Mouse (Mus musculus) 3134 (cell line): ENCODE measurements around the gene Ncl.

Source experiments
- DNase-seq: peaks from one replicate; pipeline ENCODE4 v3.0.0-alpha.2; 2011; ENCODE audit warnings: low spot score; ENCODE audit not compliant: insufficient read length; ENCODE audit errors: extremely low read depth

Ncl gene

DNA sequence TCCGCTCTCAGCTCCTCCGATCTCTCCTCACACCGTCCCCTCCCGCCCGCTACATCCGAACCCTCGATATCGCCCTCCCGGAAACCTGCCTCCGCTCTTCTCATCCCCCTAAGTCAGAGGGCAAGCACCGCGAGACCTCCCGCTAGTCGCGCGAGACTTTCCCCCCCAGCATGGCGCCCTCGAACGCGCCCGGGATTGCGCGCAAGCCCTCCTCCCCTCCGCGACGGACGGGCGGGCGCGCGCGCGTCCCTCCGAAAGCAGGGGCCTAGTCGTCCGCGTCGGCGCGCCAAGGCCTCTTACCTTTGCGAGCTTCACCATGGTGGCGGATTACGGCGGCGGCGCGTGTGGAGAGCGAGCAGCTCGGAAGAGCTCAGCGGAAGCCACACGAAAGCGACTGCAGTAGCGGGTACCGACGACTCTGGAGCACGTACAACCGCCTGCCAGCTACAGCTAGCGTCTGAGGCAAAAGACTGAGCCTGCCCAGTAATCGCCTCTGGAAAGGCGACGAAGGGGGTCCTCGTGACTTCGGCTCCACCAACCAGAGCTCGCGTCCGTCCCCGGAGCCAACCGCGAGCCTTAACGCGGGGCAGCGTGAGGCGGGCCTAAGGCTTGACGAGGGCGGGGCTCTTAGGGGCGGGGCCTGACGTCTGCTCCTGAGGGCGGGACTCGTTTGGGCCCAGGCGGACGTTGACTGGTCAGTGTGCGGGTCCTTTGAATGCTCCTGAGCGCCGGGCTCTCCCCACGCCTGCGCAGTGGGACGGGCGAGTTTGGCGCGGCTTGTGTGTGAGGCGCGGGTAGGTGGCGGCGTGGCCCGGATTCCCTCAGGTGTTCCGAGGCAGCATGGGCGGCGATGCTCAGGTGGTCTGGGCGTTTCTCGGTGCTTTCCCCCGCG lies at the start of gene Ncl:
Gene Ncl (minus strand): TSS at position 495 of the 892 bp plus-strand sequence.
- peak; percentile 100 for DNase-seq

DNA sequence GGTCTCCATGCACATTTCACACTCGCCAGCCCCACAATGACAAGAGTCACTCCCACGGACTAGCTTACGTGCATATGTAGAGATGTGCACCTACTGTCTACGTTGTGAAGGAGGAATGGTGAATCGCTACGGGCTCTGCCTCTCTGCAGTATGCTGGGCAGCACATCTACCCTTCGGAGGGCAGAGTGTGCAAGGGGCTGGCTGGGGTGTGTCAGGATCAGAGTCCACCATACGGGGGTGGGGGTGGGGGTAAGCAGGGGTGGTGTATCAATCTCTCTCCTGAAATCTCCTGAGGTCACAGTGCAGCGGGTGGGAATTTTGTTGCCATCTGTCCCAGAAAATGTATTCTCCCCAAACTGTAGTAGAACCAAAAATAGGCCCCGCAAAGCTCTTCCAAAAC lies 49.3 kb upstream of the Ncl start:
- DNase-seq: no peak

DNA sequence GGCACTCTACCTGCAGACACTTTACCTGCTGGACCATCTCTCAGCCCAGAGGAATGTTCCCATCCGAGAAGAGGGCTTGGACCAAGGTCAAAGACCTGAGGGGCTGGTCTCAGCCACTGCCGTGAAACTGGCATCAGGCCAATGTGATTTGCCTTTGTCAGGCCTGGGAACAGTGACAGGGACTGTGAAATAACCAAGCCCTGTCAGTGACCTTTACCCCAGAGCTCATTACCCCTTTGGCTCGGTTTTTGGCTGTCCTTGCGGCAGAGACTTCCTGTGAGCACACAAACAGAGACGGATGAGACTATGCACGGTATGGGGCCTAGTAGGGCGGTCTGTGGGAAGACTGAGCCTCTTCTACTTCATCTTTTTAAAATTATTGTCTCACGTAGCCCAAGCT lies 47.7 kb upstream of the Ncl start:
- DNase-seq: no peak

DNA sequence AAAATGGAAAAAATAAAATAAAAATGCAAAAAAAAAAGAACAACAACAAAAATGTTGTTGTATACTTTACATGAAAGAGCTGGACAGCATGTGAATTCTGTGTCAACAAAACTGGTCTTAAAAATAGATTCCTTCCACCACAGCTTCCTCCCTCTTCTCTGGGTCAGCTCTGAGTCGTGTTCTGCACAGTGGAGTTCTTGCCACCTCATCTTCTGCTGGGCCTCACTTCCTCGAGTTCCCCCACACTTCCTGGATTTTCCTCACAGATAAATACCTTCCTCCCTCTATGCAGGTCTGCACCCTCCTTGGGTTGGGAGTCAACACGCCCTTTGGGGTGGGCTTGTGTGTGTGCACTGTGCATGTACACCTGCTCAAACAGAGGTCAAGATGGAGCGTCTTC lies 47.1 kb upstream of the Ncl start:
- DNase-seq: no peak

DNA sequence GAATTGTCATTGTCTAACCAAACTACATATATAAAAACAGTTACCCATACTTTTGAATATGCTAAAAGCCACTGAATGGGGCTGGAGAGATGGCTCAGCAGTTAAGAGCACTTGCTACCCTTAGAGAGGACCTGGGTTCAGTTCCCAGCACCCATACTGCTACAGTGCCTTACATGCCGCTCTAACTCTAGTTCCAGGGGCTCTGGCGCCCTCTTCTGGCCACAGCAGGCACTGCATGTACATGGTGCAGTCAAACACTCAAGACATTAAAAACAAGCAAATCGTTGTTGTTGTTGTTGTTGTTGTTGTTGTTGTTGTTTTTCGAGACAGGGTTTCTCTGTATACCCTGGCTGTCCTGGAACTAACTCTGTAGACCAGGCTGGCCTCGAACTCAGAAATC lies 45.6 kb upstream of the Ncl start:
- DNase-seq: no peak

DNA sequence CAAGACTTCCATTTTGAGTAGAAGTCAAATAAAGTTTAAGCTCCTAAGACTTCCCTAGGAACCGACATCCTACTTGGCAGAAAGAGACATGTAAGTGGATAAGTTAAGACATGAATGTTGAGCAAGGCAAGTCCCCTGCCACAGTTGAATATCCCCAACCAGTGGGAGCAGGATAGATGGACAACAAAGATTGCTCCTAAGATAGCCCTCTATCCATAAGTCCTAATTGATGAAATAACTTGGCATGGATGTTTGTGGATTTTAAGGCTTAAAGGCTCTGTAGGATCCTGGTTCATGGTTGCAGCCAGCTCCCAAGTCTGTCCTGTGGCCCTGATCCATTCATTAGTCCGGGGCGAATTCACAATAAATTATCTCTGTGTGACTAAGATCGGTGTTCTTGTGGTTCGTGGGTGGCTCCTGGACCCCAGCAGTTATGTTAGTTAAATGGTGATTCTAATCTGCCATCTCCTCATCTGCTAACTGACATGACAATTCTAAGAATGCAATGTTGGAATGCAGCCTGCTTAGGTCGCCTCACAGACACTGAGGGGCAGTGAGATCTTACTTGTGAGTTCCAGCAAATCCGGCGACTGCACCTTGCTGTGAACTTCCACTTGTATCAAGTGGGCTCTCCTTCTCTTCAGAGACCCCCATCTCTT lies 41.0 kb upstream of the Ncl start:
- DNase-seq: no peak

DNA sequence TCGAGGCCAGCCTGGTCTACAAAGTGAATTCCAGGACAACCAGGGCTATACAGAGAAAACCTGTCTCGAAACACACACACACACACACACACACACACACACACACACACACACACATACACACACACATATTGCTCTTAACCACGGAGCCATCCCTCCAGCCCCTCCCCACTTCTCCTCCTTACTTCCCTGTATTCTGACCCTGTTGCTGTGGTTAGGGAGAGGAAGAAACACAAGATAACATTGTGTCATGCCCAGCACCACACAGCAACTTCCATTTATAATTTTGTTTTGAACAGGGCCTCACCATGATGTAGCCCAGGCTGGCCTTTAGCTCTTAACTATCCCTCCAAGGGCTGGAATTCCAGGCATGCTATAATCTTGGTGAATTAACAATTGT lies 40.1 kb upstream of the Ncl start:
- DNase-seq: no peak

DNA sequence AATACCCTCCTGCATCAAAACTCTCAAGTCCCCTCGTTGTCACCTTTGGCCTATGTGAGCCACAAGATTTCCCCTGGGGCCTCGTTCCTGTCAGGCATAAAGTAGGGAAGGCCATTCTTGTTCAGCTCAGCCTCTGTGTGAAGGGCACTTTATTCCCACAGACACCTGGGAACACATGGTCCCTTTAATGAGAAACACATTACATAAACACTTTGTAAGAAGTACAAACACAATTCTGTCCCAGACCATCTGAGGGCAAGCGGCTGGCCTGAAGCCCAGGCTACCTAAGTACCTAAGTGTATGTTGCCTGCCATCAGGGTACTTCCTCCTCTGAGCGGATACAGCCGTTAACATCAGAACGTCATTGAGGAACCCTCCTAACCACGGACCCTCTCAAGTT lies 39.0 kb upstream of the Ncl start:
- no peak for DNase-seq

DNA sequence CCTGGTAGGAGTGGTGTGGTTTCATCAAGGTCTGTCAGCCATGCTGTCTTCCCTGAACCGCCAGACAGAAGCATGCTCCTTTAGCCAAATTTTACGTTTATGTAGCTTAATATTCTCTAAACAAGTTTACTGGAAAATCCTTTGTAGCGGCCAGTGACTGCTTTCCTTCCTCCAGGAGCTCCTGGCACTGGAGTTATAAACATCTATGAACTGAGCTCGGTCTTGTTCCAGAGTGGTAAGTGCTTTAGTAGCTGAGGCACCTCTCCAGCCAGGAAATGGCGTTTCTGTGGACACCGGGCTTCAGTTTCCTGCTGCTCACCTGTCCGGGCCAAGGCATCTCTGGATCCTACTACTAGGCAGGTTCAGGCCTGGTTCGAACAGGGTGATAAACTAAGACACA lies 38.4 kb upstream of the Ncl start:
- DNase-seq: no peak

DNA sequence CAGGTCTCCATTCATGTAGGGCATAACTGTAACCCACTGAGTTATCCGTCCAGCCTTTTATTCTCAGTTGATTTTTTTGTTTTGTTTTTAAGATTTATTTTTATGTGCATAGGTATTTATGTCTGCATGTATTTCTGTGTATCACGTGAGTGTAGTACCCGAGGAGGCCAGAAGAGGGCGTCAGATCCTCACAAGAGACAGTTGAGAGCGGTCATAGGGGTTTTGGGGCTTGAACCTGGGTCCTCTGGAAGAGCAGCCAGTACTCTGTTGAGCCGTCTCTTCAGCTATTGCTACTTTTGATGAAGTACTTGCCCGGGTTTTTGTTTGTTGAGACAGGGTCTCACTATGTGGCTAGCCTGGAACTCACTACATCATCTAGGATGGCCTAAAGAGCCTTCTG lies 36.7 kb upstream of the Ncl start:
- no peak for DNase-seq

DNA sequence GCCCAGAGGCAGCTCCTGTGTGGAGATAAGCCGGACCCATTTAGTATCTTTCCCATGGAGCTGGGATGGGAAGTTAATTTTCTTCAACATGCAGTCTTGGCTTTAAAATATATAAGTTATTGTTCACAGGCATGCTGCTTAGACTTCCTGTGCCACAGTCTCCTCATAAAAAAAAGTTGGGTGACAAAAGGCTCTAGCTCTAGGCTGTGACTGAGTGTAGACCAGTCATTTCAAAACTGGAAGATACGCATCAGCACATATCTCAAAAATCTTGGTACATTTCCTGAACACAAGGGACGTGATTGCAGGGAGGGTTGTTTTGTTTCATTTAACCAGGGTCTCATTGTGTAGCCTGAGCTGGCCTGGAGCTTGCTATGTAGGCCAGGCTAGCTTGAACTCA lies 35.0 kb upstream of the Ncl start:
- no peak for DNase-seq

DNA sequence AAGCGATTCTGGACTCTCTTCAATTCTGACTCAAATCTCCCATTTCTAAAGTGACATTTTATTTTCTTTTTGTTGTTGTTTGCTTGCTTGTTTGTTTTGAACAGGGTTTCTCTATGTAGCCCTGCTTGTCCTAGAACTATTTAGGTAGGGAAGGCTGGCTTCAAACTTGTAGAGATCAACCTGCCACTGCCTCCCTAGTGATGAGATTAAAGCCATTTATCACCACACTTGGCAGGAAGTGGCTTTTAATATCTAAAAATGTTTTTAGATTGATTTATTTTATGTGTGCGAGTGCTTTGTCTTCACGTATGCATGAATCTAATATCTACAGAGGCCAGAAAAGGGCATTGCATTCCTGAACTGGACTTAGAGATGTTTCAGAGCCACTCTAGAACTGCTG lies 34.0 kb upstream of the Ncl start:
- no peak for DNase-seq

DNA sequence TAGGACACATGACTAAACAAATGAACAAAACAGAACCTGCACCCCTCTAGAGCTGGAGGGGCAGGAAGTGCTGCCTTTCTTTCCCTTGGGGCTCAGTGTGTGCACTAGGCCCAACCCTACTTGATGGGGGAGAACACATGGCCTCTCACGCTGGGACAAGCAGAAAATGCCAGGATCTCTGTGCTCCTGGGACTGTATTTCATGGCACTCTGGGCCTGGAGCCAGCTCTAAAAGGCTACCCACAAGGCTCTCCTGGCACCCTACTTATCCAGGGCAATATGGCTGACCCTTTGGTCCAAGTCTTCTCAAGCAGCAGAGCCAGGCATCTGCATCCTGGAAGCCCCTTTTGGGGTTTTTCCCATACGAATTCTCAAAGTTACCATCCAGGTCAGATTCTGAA lies 32.2 kb upstream of the Ncl start:
- no peak for DNase-seq

DNA sequence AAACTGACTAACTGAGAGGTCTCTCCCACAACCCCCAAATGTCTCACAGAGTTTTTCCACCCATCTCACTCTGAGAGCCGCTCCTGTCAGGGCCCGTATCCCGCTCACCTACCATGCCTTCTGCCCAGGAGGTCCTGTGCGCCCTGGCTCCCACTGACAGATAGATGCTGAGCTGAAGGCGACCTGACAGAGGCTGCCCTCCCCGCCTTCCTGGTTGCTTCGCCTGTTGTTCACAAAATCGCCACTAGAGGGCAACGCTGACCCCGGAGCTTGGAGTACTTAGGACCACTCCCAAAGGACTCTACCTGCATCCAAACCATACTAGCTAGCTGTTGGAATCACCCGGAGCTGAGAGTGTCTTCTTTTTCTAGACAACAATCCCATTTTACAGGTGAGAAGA lies 30.0 kb upstream of the Ncl start:
- peak; percentile 41 for DNase-seq

DNA sequence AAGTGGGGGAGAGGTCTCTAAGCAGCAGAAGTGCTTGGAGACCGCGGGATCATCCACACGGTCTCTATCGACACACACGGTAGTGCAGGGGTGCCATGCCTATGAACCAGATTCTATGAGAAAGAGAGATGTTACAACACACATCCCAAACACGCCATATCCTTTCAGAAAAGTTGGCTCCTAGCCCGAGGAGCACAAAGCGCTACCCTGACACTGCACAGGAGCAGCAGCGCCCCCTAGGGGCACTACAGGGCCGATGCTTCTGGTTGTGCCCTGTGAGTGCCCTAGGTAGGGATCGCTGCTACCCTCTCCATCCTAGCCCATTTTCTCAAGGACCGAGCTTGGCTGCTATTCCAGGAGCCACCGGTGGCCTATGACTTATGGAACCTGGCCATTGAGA lies 21.8 kb upstream of the Ncl start:
- DNase-seq: no peak

DNA sequence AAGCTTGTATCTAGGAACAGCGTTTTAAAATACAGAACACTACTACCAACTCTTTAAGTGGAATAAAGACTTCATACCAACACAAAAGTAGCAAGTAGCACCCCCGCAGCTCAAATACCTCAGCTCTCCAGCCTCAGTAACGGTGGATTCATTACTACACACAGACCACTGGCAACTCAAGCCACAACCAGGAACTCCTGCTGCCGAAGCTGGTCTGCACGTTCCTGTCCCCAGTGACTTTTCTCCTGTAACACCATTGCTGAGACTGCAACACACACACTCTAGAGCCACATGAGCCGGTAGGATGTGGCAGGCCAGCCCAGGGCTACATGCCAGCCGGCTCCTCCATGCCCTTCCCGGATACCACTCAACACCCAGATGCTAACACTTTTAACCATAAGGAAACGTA lies 20.0 kb upstream of the Ncl start:
- DNase-seq: no peak

DNA sequence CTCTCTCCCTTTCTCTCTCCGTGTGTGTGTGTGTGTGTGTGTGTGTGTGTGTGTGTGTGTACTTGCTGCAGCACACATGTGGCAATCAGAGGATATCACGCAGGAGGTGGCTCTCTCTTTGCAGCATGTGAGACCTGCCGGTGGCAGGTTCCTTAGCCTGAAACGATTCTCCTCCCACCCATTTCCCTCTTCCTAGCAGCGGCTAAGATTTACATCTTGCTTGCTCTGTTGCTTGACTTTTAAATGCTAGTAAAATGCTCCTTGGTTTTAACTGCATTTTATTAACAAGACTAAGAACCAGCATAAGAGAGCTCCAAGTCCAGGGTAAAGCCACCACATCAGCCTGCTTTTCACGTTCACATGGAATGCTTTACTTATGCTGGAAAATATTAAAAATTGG lies 19.5 kb upstream of the Ncl start:
- no peak for DNase-seq

DNA sequence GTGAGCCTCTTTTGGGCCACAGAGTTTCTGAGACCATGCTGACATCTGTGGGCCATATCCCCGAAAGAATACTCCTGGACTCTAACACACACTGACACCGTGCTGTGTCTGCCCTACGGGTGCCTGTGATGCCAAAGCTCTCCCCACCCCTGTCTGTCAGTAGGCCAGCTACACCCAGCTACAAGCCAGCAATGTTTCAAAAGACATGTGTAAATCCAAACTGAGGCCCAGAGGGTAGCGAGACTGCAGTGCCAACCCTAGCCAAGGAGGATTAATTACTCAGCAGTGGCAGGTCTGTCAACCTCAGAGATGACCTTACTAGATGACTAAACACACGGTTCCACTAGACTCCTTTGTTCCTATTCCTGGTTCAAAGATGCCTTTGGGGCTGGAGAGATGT lies 17.2 kb upstream of the Ncl start:
- DNase-seq: peak; percentile 41

DNA sequence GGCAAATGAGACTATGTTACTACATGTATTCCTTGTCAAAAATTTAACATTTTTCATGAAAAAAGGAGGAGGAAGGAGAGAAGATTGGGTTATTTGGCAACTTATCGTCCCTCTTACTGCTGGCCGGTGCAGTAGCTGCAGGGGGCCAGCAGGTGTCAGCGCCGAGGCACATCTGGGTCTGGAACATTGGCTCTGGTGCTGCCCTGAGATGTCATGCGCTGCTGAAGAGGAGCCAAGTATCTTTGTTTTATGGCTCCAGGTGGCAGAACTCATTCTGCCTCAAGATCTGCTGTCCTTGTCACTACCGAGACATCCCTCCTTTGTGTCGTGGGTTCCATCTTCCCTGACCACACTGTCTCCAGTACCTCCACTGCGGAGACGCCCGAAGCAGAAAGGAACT lies 12.8 kb upstream of the Ncl start:
- DNase-seq: peak; percentile 39

DNA sequence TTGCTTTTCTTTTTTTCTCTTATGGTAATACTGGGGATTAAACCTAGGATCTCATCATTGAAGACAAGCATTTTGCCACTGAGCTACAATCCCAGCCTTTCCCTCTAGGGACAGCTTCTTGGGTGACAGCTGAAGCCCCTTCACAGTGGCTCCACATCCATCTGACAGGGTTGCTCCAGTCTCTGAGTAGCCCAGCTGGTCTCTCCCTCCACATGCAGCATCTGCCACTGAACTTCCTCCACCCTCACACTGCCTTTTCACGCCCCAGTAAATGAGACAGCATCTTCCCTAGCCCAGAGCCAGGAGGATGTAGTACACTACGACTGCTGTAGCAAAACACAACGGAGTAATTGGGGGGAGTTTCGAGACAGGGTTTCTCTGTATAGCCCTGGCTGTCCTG lies 8.9 kb upstream of the Ncl start:
- no peak for DNase-seq

DNA sequence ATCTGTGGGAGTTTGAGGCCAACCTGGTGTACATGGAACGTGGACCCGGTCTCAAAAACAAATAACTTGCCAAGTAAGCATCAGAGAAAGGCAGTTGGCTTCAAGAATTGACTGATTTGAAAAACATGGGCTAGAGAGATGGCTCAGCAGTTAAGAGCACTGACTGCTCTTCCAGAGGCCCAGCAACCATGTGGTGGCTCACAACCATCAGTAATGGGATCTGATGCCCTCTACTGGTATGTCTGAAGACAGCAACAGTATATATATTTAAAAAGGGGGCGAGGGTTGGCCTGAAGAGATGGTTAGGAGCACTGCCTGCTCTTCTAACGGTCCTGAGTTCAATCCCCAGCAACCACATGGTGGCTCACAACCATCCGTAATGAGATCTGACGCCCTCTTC lies 4.5 kb upstream of the Ncl start:
- DNase-seq: no peak

DNA sequence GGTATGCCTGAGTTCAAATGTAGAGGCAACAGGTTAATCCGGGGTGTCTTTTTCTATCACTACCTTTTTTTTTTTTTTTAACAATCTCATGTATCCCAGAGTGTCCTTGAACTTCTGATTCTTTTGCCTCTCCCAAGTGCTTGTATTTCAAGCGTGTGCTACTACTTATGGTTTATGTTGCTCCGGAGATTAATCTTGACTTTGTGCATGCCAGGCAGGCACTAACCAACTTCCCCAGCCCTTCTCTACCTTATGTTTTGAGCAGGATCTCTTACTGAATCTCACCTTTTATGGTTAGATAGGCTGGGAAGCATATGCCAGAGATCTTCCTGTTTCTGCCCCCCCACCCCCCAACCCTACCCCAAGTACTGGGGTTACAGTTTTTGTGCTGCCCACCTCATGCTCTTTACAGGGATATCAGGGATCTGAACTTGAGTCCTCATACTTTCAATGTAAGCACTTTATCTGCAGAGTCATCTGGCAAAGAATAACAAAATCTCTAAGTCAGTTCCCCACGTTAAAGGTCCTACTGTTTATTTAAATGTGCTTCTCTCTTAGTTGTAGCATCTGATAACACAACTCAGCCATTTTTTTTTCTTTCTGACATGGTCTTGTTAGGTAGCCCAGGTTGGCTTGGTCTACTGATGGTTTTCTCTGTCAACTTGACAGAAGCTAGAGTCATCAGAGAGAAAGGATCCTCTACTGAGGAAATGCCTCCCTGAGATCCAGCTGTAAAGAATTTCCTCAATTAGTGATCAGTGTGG lies 2.8 kb upstream of the Ncl start:
- no peak for DNase-seq
